Mouse (Mus musculus): ENCODE measurements at regions not wholly inside any gene's neighbourhood (a gene's known extent, or its start where the extent isn't known, plus 50 kb on each side); places are given as distances from the start of the nearest gene placed in this dataset.
"Not testable (repeated sequence)": the region's sequence is repeated elsewhere in the genome, so short reads cannot be mapped to it uniquely, and the experiment has no call there.

DNA sequence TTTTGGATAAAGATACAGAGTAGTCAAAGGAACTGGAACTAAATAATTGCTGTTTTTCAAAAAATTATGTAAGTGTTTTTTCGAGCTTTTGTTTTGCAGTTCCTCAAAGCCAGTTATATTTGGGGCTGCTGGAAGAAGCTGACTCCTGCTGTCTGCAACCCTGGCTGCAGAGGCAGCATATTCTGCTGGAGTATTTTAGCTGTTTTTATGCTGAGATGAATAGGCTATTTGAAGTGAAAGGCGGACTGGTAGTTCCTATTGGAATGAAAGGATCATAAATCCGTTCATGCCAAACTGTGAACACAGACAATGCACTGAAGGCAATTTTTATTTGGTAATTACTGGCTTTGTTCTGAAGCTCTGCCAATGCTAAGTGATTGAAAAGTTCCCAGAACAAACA lies 203.5 kb upstream of the Egfl6 start:
- Histone ChIP-seq H3K4me2 (replicated peaks; ENCODE audit: low read depth) (no peak overlapping the region), H3K9ac (ENCODE audit: low read depth, low read length) (no peak overlapping the region), H3K27me3 (replicated peaks; ENCODE audit: control insufficient read depth, insufficient read depth, low read length) (no peaks in the 10 kb centered on the region), H3K27ac (ENCODE audit: low read depth, low read length) (no peak overlapping the region), H3K4me1 (replicated peaks; ENCODE audit: control insufficient read depth, insufficient read depth, low read length) (no peaks in the 10 kb centered on the region), H3K36me3 (ENCODE audit: control insufficient read depth, insufficient read depth) (no peaks in the 10 kb centered on the region), H3K4me3 (ENCODE audit: low read depth, low read length) (no peak overlapping the region), H3K9me3 (ENCODE audit: control insufficient read depth) (no peaks in the 10 kb centered on the region)
- 62% methylated on average over 3 of the region's 3 CpGs for WGBS
- no peak for TF ChIP-seq CTCF (IDR thresholded peaks at IDR 0.05; ENCODE audit: low read depth)
- no peak for ATAC-seq

GRCm38 (mm10) chrX:166787137-166787536 lies 201.6 kb upstream of the Egfl6 start:
- H3K9me3 ChIP-seq (ENCODE audit: control insufficient read depth); ATAC-seq; H3K27ac ChIP-seq (ENCODE audit: low read depth, low read length); H3K36me3 ChIP-seq (ENCODE audit: control insufficient read depth, insufficient read depth); H3K9ac ChIP-seq (ENCODE audit: low read depth, low read length); H3K4me1 ChIP-seq (replicated peaks; ENCODE audit: control insufficient read depth, insufficient read depth, low read length); H3K4me3 ChIP-seq (ENCODE audit: low read depth, low read length); H3K4me2 ChIP-seq (replicated peaks; ENCODE audit: low read depth); H3K27me3 ChIP-seq (replicated peaks; ENCODE audit: control insufficient read depth, insufficient read depth, low read length): not testable (repeated sequence)
- WGBS: 89% methylated on average over 1 of the region's 1 CpGs

DNA sequence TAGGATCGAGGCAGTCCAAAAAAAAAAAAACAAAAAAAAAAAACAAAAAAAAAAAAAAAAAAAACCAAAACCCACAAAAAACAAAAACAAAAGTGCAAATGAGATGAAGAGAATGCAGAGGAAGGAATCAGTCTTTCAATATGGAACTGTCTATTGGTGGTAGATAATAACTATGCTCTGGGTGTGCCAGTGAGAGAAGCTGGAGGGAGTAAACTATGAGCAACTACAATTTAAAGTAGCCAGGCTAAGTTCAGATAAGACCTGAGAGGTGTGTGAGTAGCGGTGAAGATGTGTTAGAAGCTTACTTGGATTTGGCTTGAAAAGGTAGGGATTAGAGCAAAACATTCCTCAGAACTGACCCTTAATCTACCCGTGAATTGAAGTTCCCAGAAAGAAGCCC lies 200.1 kb upstream of the Egfl6 start:
- no peak for ATAC-seq
- no peaks in the 10 kb centered on the region for H3K36me3 ChIP-seq (ENCODE audit: control insufficient read depth, insufficient read depth)
- TF ChIP-seq CTCF (IDR thresholded peaks at IDR 0.05; ENCODE audit: low read depth): no peak
- 73% methylated on average over 3 of the region's 3 CpGs for WGBS
- no peak overlapping the region for H3K9ac ChIP-seq (ENCODE audit: low read depth, low read length)
- no peak overlapping the region for H3K27ac ChIP-seq (ENCODE audit: low read depth, low read length)
- no peaks in the 10 kb centered on the region for H3K27me3 ChIP-seq (replicated peaks; ENCODE audit: control insufficient read depth, insufficient read depth, low read length)
- no peak overlapping the region for H3K4me3 ChIP-seq (ENCODE audit: low read depth, low read length)
- no peak overlapping the region for H3K4me2 ChIP-seq (replicated peaks; ENCODE audit: low read depth)
- H3K9me3 ChIP-seq (ENCODE audit: control insufficient read depth): no peaks in the 10 kb centered on the region
- no peaks in the 10 kb centered on the region for H3K4me1 ChIP-seq (replicated peaks; ENCODE audit: control insufficient read depth, insufficient read depth, low read length)

DNA sequence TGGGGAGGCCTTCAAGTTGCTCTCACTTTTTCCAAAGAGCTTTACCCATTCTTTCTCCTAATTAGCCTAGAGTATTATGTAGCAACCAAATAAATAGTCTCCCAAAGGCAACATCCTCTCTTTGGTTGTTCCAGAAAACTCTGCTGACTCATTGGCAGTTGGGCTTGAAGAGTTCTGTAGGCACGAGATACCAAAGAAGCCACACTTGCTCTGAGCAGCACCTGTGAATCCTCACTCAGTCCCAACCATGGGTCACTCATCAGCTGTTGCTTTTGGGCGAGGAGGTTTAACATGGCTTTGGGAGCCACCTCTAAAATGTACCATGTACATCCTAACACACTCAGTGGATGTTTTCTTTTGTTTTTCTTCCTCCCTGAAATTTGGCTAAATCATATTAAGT lies 197.9 kb upstream of the Egfl6 start:
- ATAC-seq: no peak
- no peak overlapping the region for H3K4me3 ChIP-seq (ENCODE audit: low read depth, low read length)
- no peaks in the 10 kb centered on the region for H3K9me3 ChIP-seq (ENCODE audit: control insufficient read depth)
- no peak overlapping the region for H3K9ac ChIP-seq (ENCODE audit: low read depth, low read length)
- no peak overlapping the region for H3K4me2 ChIP-seq (replicated peaks; ENCODE audit: low read depth)
- no peak overlapping the region for H3K27ac ChIP-seq (ENCODE audit: low read depth, low read length)
- WGBS: 85% methylated on average over 2 of the region's 2 CpGs
- H3K36me3 ChIP-seq (ENCODE audit: control insufficient read depth, insufficient read depth): no peaks in the 10 kb centered on the region
- no peaks in the 10 kb centered on the region for H3K4me1 ChIP-seq (replicated peaks; ENCODE audit: control insufficient read depth, insufficient read depth, low read length)
- H3K27me3 ChIP-seq (replicated peaks; ENCODE audit: control insufficient read depth, insufficient read depth, low read length): no peaks in the 10 kb centered on the region
- TF ChIP-seq CTCF (IDR thresholded peaks at IDR 0.05; ENCODE audit: low read depth): no peak

- no peak for TF ChIP-seq CTCF (IDR thresholded peaks at IDR 0.05; ENCODE audit: low read depth)
- no peak overlapping the region for H3K4me3 ChIP-seq (ENCODE audit: low read depth, low read length)
- no peaks in the 10 kb centered on the region for H3K27me3 ChIP-seq (replicated peaks; ENCODE audit: control insufficient read depth, insufficient read depth, low read length)
- no peak for ATAC-seq
- H3K27ac ChIP-seq (ENCODE audit: low read depth, low read length): no peak overlapping the region
- H3K36me3 ChIP-seq (ENCODE audit: control insufficient read depth, insufficient read depth): no peaks in the 10 kb centered on the region
- H3K4me1 ChIP-seq (replicated peaks; ENCODE audit: control insufficient read depth, insufficient read depth, low read length): no peaks in the 10 kb centered on the region
- no peaks in the 10 kb centered on the region for H3K9me3 ChIP-seq (ENCODE audit: control insufficient read depth)
- H3K4me2 ChIP-seq (replicated peaks; ENCODE audit: low read depth): no peak overlapping the region
- WGBS: 82% methylated on average over 6 of the region's 6 CpGs
- H3K9ac ChIP-seq (ENCODE audit: low read depth, low read length): no peak overlapping the region
Measured at GRCm38 (mm10) chrX:166779334-166780092, 194.0 kb upstream of the Egfl6 start.

- no peak for TF ChIP-seq CTCF (IDR thresholded peaks at IDR 0.05; ENCODE audit: low read depth)
- no peak overlapping the region for H3K4me3 ChIP-seq (ENCODE audit: low read depth, low read length)
Measured at GRCm38 (mm10) chrX:166773408-166773854, 187.9 kb upstream of the Egfl6 start.

More at GRCm38 (mm10) chrX:166773408-166773854, 187.9 kb upstream of the Egfl6 start:
- no peaks in the 10 kb centered on the region for H3K4me1 ChIP-seq (replicated peaks; ENCODE audit: control insufficient read depth, insufficient read depth, low read length)
- 34% methylated on average over 6 of the region's 6 CpGs for WGBS
- no peak overlapping the region for H3K9ac ChIP-seq (ENCODE audit: low read depth, low read length)
- no peaks in the 10 kb centered on the region for H3K27me3 ChIP-seq (replicated peaks; ENCODE audit: control insufficient read depth, insufficient read depth, low read length)
- no peak overlapping the region for H3K4me2 ChIP-seq (replicated peaks; ENCODE audit: low read depth)
- no peaks in the 10 kb centered on the region for H3K36me3 ChIP-seq (ENCODE audit: control insufficient read depth, insufficient read depth)
- H3K27ac ChIP-seq (ENCODE audit: low read depth, low read length): no peak overlapping the region
- ATAC-seq: no peak
- no peaks in the 10 kb centered on the region for H3K9me3 ChIP-seq (ENCODE audit: control insufficient read depth)
